Mouse (Mus musculus) urinary bladder, adult 2 months (tissue): ENCODE data around the gene Gm5478. TPM values are rescaled to one million over a fixed set of nuclear protein-coding genes. Genes with fewer than 3 reads are reported as not detected.
"Not testable (repeated sequence)": the region's sequence is repeated elsewhere in the genome, so short reads cannot be mapped to it uniquely, and the experiment has no call there.

Experiments used
- DNase-seq: peaks from one replicate; pipeline ENCODE4 v3.0.0; 2022; ENCODE audit warnings: low spot score
- polyA plus RNA-seq: library from polyadenylated mRNA; depleted of rRNA; stranded (reverse); fragments of >200 nt; gene quantifications from 2 replicates; pipeline ENCODE4 v1.2.3, GENCODE M21; 2012; rRNA removed

The Gm5478 gene
- polyA plus RNA-seq = not detected in 2 replicates

DNA sequence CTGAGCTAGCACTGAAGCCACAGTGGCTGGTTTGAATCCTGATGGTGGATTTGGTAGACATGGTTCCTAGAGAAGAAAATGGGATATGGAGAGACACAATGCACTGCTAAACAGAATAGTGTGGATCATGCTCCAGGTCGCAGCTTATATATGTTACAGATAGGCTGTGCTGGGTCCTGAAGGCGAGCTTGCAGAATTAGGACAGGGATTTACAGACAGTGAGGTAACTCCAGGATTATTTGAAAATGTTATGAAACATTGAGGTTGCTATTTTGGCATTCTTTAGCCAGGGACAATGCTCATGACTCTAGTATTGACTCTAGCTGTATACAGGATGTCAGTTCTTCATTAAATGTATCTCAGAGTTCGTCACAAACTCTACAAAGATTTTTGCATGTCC lies at the start of gene Gm5478:
Gm5478 (minus strand) TSS at position 101 of the 400 bp plus-strand sequence.
- DNase-seq = no peak

DNA sequence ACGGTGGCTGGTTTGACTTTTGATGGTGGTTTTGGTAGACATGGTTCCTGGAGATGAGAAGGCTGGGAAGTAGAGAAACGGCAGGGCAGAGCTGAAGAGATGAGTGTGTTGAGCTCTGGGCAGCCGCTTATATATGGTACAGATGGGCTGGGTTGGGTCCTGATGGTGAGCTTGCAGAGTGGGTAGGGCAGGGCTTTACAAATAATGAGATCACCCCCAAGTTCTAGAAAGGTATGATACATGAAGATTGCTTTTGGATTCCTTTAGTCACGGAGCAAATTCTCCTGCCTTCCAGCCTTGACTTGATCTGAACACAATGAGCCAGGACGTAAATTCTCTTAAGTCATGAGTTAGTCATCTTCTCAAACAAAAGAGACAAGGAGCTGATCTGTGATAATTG lies 47.0 kb upstream of the Gm5478 start, which contains the start of gene Krt6a:
Krt6a (minus strand) TSS at position 101 of the 400 bp plus-strand sequence.
- DNase-seq = no peak

DNA sequence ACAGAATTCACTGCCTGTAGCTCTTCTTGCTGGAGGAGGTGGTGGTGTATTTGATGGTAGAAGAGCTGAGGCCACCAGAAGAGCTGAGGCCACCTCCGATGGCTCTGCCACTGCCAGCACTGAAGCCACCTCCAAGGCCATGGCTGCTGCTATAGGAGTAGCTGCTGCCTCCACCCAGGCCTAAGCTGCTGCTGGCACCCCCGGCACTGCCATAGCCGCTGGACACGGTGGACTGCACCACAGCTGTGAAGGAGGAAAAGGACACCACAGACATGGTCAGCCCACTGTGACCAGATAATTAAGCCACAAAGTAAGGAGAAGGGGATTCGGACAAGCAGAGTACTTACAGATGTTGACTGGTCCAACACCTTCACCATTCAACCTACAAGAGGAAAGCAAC lies 43.3 kb upstream of the Gm5478 start:
- not testable (repeated sequence) for DNase-seq

DNA sequence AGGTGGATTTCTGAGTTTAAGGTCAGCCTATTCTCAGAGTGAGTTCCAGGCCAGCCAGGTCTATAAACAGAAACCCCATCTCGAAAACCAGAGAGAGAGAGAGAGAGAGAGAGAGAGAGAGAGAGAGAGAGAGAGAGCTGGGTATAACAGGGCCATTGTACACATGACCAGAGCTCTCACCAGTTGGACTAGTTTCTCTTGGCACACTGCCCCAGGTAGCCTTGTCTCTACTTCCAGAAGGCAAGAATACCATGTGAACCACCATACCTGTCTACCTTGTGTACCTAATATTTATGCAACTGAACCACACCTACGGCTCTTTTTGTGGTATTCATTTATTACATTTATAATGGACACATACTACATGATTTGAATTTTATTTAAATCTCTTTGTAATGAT lies 41.0 kb upstream of the Gm5478 start:
- no peak for DNase-seq

DNA sequence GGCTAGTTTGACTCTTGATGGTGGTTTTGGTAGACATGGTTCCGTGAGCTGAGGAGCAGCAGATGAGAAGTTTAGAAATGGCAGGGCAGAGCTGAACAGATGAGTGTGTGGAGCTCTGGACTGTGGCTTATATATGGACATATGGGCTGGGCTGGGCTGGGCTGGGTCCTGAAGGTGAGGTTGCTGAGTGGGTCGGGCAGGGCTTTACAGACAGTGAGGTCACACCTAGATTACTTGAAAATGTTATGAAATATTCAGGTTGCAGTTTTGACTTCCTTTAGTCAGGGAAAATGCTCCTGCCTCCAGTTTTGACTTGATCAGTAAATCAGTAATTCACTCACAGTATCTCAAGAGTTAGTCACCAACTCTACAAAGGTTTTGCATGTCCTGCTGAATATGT lies 33.0 kb upstream of the Gm5478 start, which contains the start of gene Krt6b:
Krt6b (minus strand) TSS at position 101 of the 400 bp plus-strand sequence.
- no peak for DNase-seq

DNA sequence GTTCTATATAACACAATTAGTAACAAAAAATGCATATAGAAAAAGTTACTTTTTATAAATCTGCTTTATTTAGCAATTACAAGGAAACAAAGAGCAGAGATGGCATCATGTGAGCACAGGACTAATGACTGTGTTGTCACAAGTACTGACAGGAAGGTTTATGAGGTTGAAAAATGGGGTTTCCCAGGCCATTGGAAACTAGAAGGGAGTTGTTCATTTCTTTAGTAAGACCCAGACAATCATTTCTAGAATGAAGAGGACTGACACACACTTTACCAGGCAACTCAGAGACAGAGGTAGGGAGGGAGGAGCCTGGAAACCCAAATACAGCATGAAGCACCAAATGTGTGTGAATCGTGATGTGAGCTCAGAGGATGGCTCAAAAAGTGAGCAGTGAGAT lies 28.8 kb upstream of the Gm5478 start:
- DNase-seq = no peak

DNA sequence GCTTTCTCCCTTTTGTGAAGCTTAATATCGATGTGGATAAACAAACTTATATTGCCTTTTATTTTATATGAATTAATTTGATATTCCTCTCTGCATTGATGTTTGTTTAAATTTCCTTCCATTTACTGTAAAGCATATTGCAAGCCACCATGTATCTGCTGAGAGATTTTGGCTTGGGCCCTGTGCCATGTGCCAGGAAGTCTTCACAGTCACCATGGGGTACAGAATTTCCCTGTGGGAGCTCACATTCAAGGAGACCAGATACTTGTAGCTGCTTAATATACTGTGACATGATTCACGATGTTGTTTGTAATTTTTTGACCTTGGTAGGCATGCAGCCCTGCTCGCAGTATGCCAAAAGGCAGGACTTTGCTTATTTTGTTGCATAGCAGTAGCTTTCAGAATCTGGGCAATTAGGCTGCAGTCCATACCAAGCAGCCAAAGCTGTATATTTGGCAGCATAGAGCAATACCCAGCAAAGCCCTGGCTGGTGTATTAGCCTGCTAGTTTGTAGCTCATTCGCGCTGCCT lies 5.6 kb upstream of the Gm5478 start:
- no peak for DNase-seq

DNA sequence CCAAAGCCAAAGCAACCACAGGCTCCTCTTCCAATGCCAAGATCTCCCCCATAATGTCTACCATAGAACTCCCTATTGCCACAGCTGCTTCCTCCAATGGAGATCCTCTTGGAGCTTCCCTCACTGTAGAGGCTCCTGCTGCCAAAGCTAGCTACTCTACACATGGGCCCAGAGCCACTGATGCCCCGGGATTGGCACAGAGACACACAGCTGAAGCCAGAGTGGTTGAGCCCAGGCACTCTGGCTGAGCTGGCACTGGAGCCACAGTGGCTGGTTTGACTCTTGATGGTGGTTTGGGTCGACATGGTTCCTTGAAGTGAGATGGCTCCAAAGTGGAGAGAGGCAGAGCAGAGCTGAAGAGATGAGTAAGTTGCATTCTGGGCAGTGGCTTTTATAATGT lies 19.3 kb downstream of the Gm5478 start, which contains the start of gene Gm5414:
Gm5414 (minus strand) TSS at position 305 of the 400 bp plus-strand sequence.
- DNase-seq = no peak

DNA sequence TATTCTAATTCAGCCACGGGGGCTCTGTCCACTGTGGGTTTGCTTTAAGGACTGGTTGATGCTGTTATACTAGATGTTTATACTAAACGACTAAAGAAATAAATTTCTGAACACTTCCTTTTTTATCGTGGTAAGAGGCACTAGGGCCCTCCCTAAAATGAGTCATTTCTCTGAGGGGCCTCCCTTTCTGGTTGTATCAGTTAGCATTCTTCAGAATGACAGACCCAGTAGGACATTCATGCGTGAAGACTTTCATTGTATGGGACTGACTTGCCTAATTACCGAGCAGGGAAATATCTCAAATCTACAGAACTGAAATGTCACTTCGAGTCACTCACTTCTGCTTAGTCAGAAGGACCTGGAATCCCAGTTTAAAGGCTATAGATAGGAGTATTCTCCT lies 48.1 kb downstream of the Gm5478 start:
- no peak for DNase-seq

Other genes with a start within 250 kb of the Gm5478 start
- 711 and 749 TPM in 2 replicates for gene Krt7, start 236.3 kb downstream of the Gm5478 start, polyA plus RNA-seq
- 0.03 and 0.15 TPM in 2 replicates for gene Krt87, start 208.6 kb downstream of the Gm5478 start, polyA plus RNA-seq
- gene Krt88, start 199.6 kb downstream of the Gm5478 start, polyA plus RNA-seq = 0.13 and 0.39 TPM in 2 replicates
- gene Krt81, start 183.6 kb downstream of the Gm5478 start, polyA plus RNA-seq = not detected in 2 replicates
- not detected in 2 replicates for gene Krt86, start 173.9 kb downstream of the Gm5478 start, polyA plus RNA-seq
- 0.09 TPM in 1 of 2 replicates, not detected in the other for gene Krt83, start 155.9 kb downstream of the Gm5478 start, polyA plus RNA-seq
- gene Gm49425, start 130.1 kb downstream of the Gm5478 start, polyA plus RNA-seq = not detected in 2 replicates
- gene Krt84, start 114.6 kb downstream of the Gm5478 start, polyA plus RNA-seq = not detected in 2 replicates
- gene Krt82, start 96.7 kb downstream of the Gm5478 start, polyA plus RNA-seq = not detected in 2 replicates
- gene Krt90, start 84.4 kb downstream of the Gm5478 start, polyA plus RNA-seq = not detected in 2 replicates
- not detected in 2 replicates for gene Krt75, start 73.5 kb downstream of the Gm5478 start, polyA plus RNA-seq
- gene Gm5414, start 19.2 kb downstream of the Gm5478 start, polyA plus RNA-seq = not detected in 2 replicates
- gene Krt6b, start 32.9 kb upstream of the Gm5478 start, polyA plus RNA-seq = not detected in 2 replicates
- gene Krt6a, start 46.9 kb upstream of the Gm5478 start, polyA plus RNA-seq = 0.03 TPM in 1 of 2 replicates, not detected in the other
- 508 and 532 TPM in 2 replicates for gene Krt5, start 65.5 kb upstream of the Gm5478 start, polyA plus RNA-seq
- gene Krt71, start 95.7 kb upstream of the Gm5478 start, polyA plus RNA-seq = not detected in 2 replicates
- gene Krt72, start 139.1 kb upstream of the Gm5478 start, polyA plus RNA-seq = not detected in 2 replicates
- gene Krt73, start 155.0 kb upstream of the Gm5478 start, polyA plus RNA-seq = not detected in 2 replicates
- not detected in 2 replicates for gene Krt2, start 170.8 kb upstream of the Gm5478 start, polyA plus RNA-seq
- gene Krt1, start 203.4 kb upstream of the Gm5478 start, polyA plus RNA-seq = 1.9 and 2.6 TPM in 2 replicates
- 0.04 and 0.14 TPM in 2 replicates for gene Krt77, start 222.3 kb upstream of the Gm5478 start, polyA plus RNA-seq
- 0.04 TPM in 1 of 2 replicates, not detected in the other for gene Krt76, start 245.5 kb upstream of the Gm5478 start, polyA plus RNA-seq